Mouse (Mus musculus): Measurements from ENCODE around the gene B3gnt2.

DNA sequence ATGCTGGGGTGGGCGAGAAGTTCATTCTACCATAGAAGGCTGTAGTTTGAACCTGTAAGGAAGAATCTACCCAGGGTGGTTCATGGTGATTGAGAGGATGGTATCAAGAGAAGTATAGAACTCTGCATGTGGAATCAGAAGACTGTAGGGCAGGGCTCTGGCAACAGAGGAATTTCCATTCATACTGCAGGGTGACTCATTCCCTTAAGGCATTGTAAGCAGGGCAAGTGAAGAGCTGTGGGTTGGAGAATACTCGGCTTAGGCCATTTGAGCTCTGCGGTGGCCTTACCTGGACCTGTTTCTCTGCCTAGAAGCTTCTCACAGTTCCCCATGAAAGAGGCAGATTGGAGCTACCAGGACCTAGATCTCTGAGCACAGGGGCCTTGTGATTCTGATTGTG, 49.3 kb downstream of the B3gnt2 start:
- TF ChIP-seq CTCF (IDR thresholded peaks at IDR 0.05; ENCODE audit: borderline replicate concordance, insufficient read depth, low read length): no peak
- no peak for TF ChIP-seq POLR2A (IDR thresholded peaks at IDR 0.05; ENCODE audit: low read depth, low read length)

All from embryonic fibroblast, embryonic 13.5 days (primary cell).